Mouse (Mus musculus) liver, embryonic 14.5 days (tissue): Measurements from ENCODE around the gene Golga4.

Experiments used
- CTCF ChIP-seq: IDR thresholded peaks from 2 replicates; pipeline ENCODE4 v1.5.1; 2016; ENCODE audit warnings: antibody characterized with exemption, low read depth, control low read depth
- EP300 ChIP-seq: IDR thresholded peaks from 2 replicates; pipeline ENCODE4 v1.6.1; 2016; ENCODE audit warnings: antibody characterized with exemption, low read depth

DNA sequence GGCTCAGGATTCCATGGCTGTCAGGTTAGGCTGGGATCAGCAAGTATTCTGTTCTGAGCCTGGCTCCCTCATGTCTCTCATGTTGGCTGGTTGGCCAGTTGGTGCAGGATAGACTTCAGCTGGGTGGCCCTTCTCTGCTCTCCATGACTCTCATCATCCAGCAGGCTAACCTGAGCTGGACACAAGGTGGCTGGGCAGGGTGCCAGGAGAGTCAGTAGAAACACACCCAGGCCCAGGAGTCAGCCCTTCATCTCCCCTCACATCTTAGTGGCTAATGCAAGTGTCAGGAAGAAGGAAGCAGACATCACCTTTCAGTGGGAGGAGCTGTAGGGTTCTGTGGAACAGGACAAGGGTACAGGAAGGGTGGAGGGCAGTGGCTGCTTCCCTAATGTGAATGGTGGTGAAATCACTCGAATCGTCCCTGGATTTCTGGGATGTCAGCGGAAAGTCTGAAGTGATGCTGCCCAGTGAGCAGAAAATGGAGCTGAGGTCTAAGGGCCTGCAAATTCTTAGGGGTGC is 112.7 kb downstream of the Golga4 start:
- TF ChIP-seq CTCF (no peak), EP300 (no peak)
